Mouse (Mus musculus) CH12.LX (cell line): ENCODE data around the gene Gm11758. TPM values are rescaled to one million over a fixed set of nuclear protein-coding genes. Genes with fewer than 3 reads are reported as not detected.

Source experiments
- DNase-seq: peaks from one replicate; pipeline ENCODE4 v3.0.0-alpha.2; 2013; ENCODE audit errors: extremely low read depth
- H3K27ac ChIP-seq: 2 replicates; pipeline ENCODE4 v1.5.1; 2012; ENCODE audit warnings: low read depth, mild to moderate bottlenecking, control low read depth, moderate library complexity; ENCODE audit not compliant: insufficient read depth
- H3K27me3 ChIP-seq: replicated peaks from 2 replicates; pipeline ENCODE3; 2012; ENCODE audit warnings: inconsistent platforms
- H3K36me3 ChIP-seq, 2 experiments: replicated peaks in 1 of 2; 2 replicates each; pipeline versions ENCODE3 to v1.6.1; 2012; ENCODE audit warnings: inconsistent platforms in 1 of 2, low read length in 1 of 2, mild to moderate bottlenecking in 1 of 2, mixed read lengths in 1 of 2, moderate library complexity in 1 of 2; ENCODE audit not compliant: control insufficient read depth in 1 of 2, insufficient read depth in 1 of 2
- H3K4me1 ChIP-seq, 2 experiments: 2 replicates each; pipeline ENCODE4 v1.6.1; 2012; ENCODE audit warnings: inconsistent platforms in 1 of 2, moderate library complexity in 1 of 2; ENCODE audit not compliant: insufficient read depth in 2 of 2, control insufficient read depth in 1 of 2
- H3K4me2 ChIP-seq: 2 replicates; pipeline ENCODE4 v1.6.1; 2012; ENCODE audit warnings: low read depth, mild to moderate bottlenecking, control low read depth; ENCODE audit not compliant: poor library complexity, insufficient read depth, severe bottlenecking
- H3K4me3 ChIP-seq, 3 experiments: fragments of 150-350 bp in 1 of 3; sonication (generic) in 1 of 3; replicated peaks in 1 of 3; 2 replicates each; pipeline versions ENCODE3 to v1.5.1; 2011 to 2012; ENCODE audit warnings: low read depth in 2 of 3, low read length in 2 of 3, mild to moderate bottlenecking in 2 of 3, moderate library complexity in 2 of 3, control low read depth in 1 of 3, improper control_type of control experiment in 1 of 3, inconsistent platforms in 1 of 3, mixed read lengths in 1 of 3; ENCODE audit not compliant: poor library complexity in 1 of 3
- H3K79me2 ChIP-seq: replicated peaks from 2 replicates; pipeline ENCODE4 v1.6.1; 2012; ENCODE audit warnings: mild to moderate bottlenecking, moderate library complexity; ENCODE audit not compliant: control insufficient read depth, poor library complexity, insufficient read depth, severe bottlenecking; ENCODE audit errors: extremely low read depth
- H3K9ac ChIP-seq: 2 replicates; pipeline ENCODE4 v1.6.1; 2012; ENCODE audit warnings: low read depth, mild to moderate bottlenecking, control low read depth, moderate library complexity; ENCODE audit not compliant: insufficient read depth
- H3K9me3 ChIP-seq: replicated peaks from 2 replicates; pipeline ENCODE3; 2012; ENCODE audit warnings: low read length, inconsistent platforms, mixed read lengths
- BHLHE40 ChIP-seq: IDR thresholded peaks from 2 replicates; pipeline ENCODE4 v1.6.1; 2011; ENCODE audit warnings: mild to moderate bottlenecking, low read depth, low read length, improper control_type of control experiment
- HCFC1 ChIP-seq: IDR thresholded peaks from 2 replicates; pipeline ENCODE4 v1.6.1; 2012; ENCODE audit warnings: low read depth, mild to moderate bottlenecking, inconsistent platforms, low read length, improper control_type of control experiment
- MAX ChIP-seq: IDR thresholded peaks from 2 replicates; pipeline ENCODE4 v1.6.1; 2011; ENCODE audit warnings: low read length, improper control_type of control experiment
- NELFE ChIP-seq: IDR thresholded peaks from 2 replicates; pipeline ENCODE4 v1.6.1; 2011; ENCODE audit warnings: low read depth, low read length, improper control_type of control experiment
- PAX5 ChIP-seq: IDR thresholded peaks from 2 replicates; pipeline ENCODE4 v1.6.1; 2012; ENCODE audit warnings: low read length, inconsistent platforms, mixed read lengths
- POLR2A ChIP-seq: IDR thresholded peaks from 2 replicates; pipeline ENCODE4 v1.6.1; 2011; ENCODE audit warnings: low read depth, mild to moderate bottlenecking, improper control_type of control experiment, low read length
- RCOR1 ChIP-seq: conservative IDR thresholded peaks from 2 replicates; pipeline ENCODE4 v1.6.1; 2012; ENCODE audit warnings: low read depth, mild to moderate bottlenecking, inconsistent platforms, low read length, improper control_type of control experiment
- UBTF ChIP-seq: IDR thresholded peaks from 2 replicates; pipeline ENCODE4 v1.6.1; 2012; ENCODE audit warnings: low read depth, mild to moderate bottlenecking, inconsistent platforms, low read length, improper control_type of control experiment, moderate library complexity
- ZMIZ1 ChIP-seq: IDR thresholded peaks from 2 replicates; pipeline ENCODE4 v1.6.1; 2012; ENCODE audit warnings: low read depth, mild to moderate bottlenecking, inconsistent platforms, low read length, improper control_type of control experiment
- dilution Hi-C: fragments of 300-500 bp; cut with MboI; formaldehyde crosslinking; loops from 2 replicates; pipeline ENCODE4 v1.14.3; 2020; ENCODE audit warnings: low sequenced_read_pairs; ENCODE audit not compliant: extremely low pct_unique_long_range_greater_than_20kb, extremely low pct_ligation_motif_present
- in situ Hi-C: fragments of 300-500 bp; cut with MboI; formaldehyde crosslinking; loops from 3 replicates; pipeline ENCODE4 v1.14.3; 2019; ENCODE audit warnings: low sequenced_read_pairs, low pct_ligation_motif_present, low pct_unique_long_range_greater_than_20kb, mixed read lengths
- polyA plus RNA-seq: library from polyadenylated mRNA; unstranded; fragments of >175 nt; gene quantifications from 2 replicates; pipeline ENCODE4 v1.2.1, GENCODE M21; 2012; ENCODE audit warnings: low read depth; ENCODE audit not compliant: insufficient read length
- total RNA-seq, 2 experiments: library from RNA; depleted of rRNA; stranded (reverse); fragments of 300-350 nt in 1 of 2; fragments of >200 nt in 1 of 2; gene quantifications; 2 replicates each; pipeline ENCODE4 v1.2.3; 2012 to 2014

Gene Gm11758
- total and polyA plus RNA-seq, 3 experiments, result not detected

DNA sequence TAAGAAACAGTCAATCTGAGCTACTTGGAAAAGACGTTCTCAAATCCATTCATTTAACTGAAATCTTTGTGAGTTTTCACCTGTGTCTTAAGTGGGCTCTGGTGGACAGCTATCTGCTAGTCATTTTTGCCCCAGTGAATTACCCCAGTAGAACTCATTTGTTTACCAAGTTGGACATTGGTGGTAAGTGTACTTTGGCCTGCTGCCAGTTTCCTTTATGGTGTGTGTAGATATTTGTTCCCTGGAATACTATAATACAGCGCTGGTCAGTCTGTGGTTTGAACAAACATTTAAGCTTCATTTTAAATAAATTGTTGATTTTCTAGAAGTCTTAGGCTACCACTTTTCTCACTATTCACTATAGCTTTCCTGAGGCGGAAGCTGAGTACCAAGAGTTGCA is 49.5 kb downstream of the Gm11758 start:
- no peak overlapping the region for H3K9ac ChIP-seq
- H3K27me3 ChIP-seq, result no peaks in the 10 kb centered on the region
- DNase-seq, result no peak
- H3K27ac ChIP-seq, result no peak overlapping the region
- no peaks in the 10 kb centered on the region for H3K4me1 ChIP-seq
- H3K4me2 ChIP-seq, result no peak overlapping the region
- dilution Hi-C loops (no loop called here), in situ Hi-C loops (no loop called here)
- H3K4me3 ChIP-seq, result no peak overlapping the region
- H3K9me3 ChIP-seq, result peaks cover 7% of the 10 kb centered on the region
- TF ChIP-seq RCOR1 (no peak), UBTF (no peak), MAX (no peak), PAX5 (no peak), BHLHE40 (no peak), ZMIZ1 (no peak), HCFC1 (no peak), POLR2A (no peak), NELFE (no peak)
- no peaks in the 10 kb centered on the region for H3K36me3 ChIP-seq
- H3K79me2 ChIP-seq, result no peaks in the 10 kb centered on the region

Other genes starting within 250 kb of the Gm11758 start
- not detected in 2 replicates for gene Gm11236, start 238.1 kb downstream of the Gm11758 start, total RNA-seq (2012; rRNA removed)
- gene Gm11236, start 238.1 kb downstream of the Gm11758 start, total RNA-seq (2014; rRNA removed), result not detected in 2 replicates
- not detected in 2 replicates for gene Gm11236, start 238.1 kb downstream of the Gm11758 start, polyA plus RNA-seq
- 0.17 TPM in 2 replicates for gene Gm11239, start 207.9 kb downstream of the Gm11758 start, total RNA-seq (2012; rRNA removed)
- not detected in 2 replicates for gene Gm11239, start 207.9 kb downstream of the Gm11758 start, total RNA-seq (2014; rRNA removed)
- gene Gm11239, start 207.9 kb downstream of the Gm11758 start, polyA plus RNA-seq, result not detected in 2 replicates
- gene Gm428, start 192.8 kb downstream of the Gm11758 start, total RNA-seq (2012; rRNA removed), result not detected in 2 replicates
- not detected in 2 replicates for gene Gm428, start 192.8 kb downstream of the Gm11758 start, total RNA-seq (2014; rRNA removed)
- gene Gm428, start 192.8 kb downstream of the Gm11758 start, polyA plus RNA-seq, result not detected in 2 replicates
- gene Rasef, start 85.3 kb downstream of the Gm11758 start, total RNA-seq (2012; rRNA removed), result 1.6 and 2.9 TPM in 2 replicates
- 0.11 and 0.20 TPM in 2 replicates for gene Rasef, start 85.3 kb downstream of the Gm11758 start, total RNA-seq (2014; rRNA removed)
- 0.11 and 0.16 TPM in 2 replicates for gene Rasef, start 85.3 kb downstream of the Gm11758 start, polyA plus RNA-seq
- gene Gm11757, start 14.8 kb upstream of the Gm11758 start, total RNA-seq (2012; rRNA removed), result not detected in 2 replicates
- gene Gm11757, start 14.8 kb upstream of the Gm11758 start, total RNA-seq (2014; rRNA removed), result not detected in 2 replicates
- not detected in 2 replicates for gene Gm11757, start 14.8 kb upstream of the Gm11758 start, polyA plus RNA-seq
- gene Gm13871, start 29.7 kb upstream of the Gm11758 start, total RNA-seq (2012; rRNA removed), result not detected in 2 replicates
- gene Gm13871, start 29.7 kb upstream of the Gm11758 start, total RNA-seq (2014; rRNA removed), result not detected in 2 replicates
- gene Gm13871, start 29.7 kb upstream of the Gm11758 start, polyA plus RNA-seq, result not detected in 2 replicates
- gene Gm11756, start 44.5 kb upstream of the Gm11758 start, total RNA-seq (2012; rRNA removed), result not detected in 2 replicates
- gene Gm11756, start 44.5 kb upstream of the Gm11758 start, total RNA-seq (2014; rRNA removed), result not detected in 2 replicates
- not detected in 2 replicates for gene Gm11756, start 44.5 kb upstream of the Gm11758 start, polyA plus RNA-seq
- gene 2310002L09Rik, start 74.6 kb upstream of the Gm11758 start, total RNA-seq (2012; rRNA removed), result not detected in 2 replicates
- not detected in 2 replicates for gene 2310002L09Rik, start 74.6 kb upstream of the Gm11758 start, total RNA-seq (2014; rRNA removed)
- gene 2310002L09Rik, start 74.6 kb upstream of the Gm11758 start, polyA plus RNA-seq, result not detected in 2 replicates
- gene Frmd3, start 137.2 kb upstream of the Gm11758 start, total RNA-seq (2012; rRNA removed), result not detected in 2 replicates
- gene Frmd3, start 137.2 kb upstream of the Gm11758 start, total RNA-seq (2014; rRNA removed), result not detected in 2 replicates
- gene Frmd3, start 137.2 kb upstream of the Gm11758 start, polyA plus RNA-seq, result not detected in 2 replicates